Comparison of ENCODE assay signal across 12 mouse cellular contexts in genomic region chr6:92071121-92071839, GRCm38 (mm10). TPM values are rescaled to one million over a fixed set of nuclear protein-coding genes. Genes with fewer than 3 reads are reported as not detected.
A peak's percentile ranks its signal among the peaks of the same experiment; 100 is the strongest.
DNase-seq lines count a peak whose midpoint lies in the region; ATAC-seq and TF ChIP-seq lines count a peak whose summit lies in the region.
"Had no signal": no experiment of that assay in that cellular context is flagged by ENCODE, and none has a peak within 500 bp of the region (broad histone marks: within the 10 kb centered on the region; RNA-seq: fewer than 3 reads in every experiment).

No protein-coding gene starts in this region.

- no peak overlapping the region for H3K4me2 ChIP-seq in kidney, embryonic 14.5 days (replicated peaks; ENCODE audit: low read depth, low read length)
- no peak overlapping the region for H3K4me2 ChIP-seq in intestine, postnatal 0 days (replicated peaks; ENCODE audit: low read depth)
- H3K4me2 ChIP-seq: midbrain, embryonic 12.5 days had no signal

- WGBS in kidney, embryonic 14.5 days, result 39% methylated on average over 15 of the region's 15 CpGs
- 33% methylated on average over 15 of the region's 15 CpGs for WGBS in intestine, postnatal 0 days

- no peak for ATAC-seq in kidney, embryonic 14.5 days (ENCODE audit: low FRiP score, low TSS enrichment)
- peak; percentile 80 for ATAC-seq in intestine, postnatal 0 days
- no peak for ATAC-seq in CD4-positive, CD25-positive, alpha-beta regulatory T cell, adult 4 months

- H3K4me3 ChIP-seq in kidney, embryonic 14.5 days (ENCODE audit: low read length), result no peak overlapping the region
- H3K4me3 ChIP-seq in intestine, postnatal 0 days (ENCODE audit: low read depth, low read length), result no peak overlapping the region
- H3K4me3 ChIP-seq: midbrain, embryonic 12.5 days had no signal

- TF ChIP-seq POLR2A in brain, embryonic 14.5 days (IDR thresholded peaks at IDR 0.05; ENCODE audit: borderline replicate concordance, extremely low read depth, insufficient read depth, insufficient read length, poor library complexity, severe bottlenecking), result no peak

- H3K4me1 ChIP-seq in kidney, embryonic 14.5 days (ENCODE audit: control insufficient read depth, insufficient read depth, low read length), result no peaks in the 10 kb centered on the region
- no peaks in the 10 kb centered on the region for H3K4me1 ChIP-seq in intestine, postnatal 0 days (replicated peaks; ENCODE audit: control insufficient read depth, insufficient read depth, low read length)
- H3K4me1 ChIP-seq: midbrain, embryonic 12.5 days had no signal

- H3K9ac ChIP-seq in kidney, embryonic 14.5 days (ENCODE audit: low read depth, low read length), result no peak overlapping the region
- H3K9ac ChIP-seq in intestine, postnatal 0 days (ENCODE audit: low read depth, low read length), result no peak overlapping the region
- H3K9ac ChIP-seq: midbrain, embryonic 12.5 days had no signal

- DNase-seq in kidney, adult 11 months, result peak; percentile 76
- DNase-seq in brain, embryonic 14.5 days (ENCODE audit: low read depth), result peak; percentile 13
- peak; percentile 46 for DNase-seq in lung, postnatal 10 days
- DNase-seq in right cerebral cortex, postnatal 25 days, result no peak
- no peak for DNase-seq in retina, postnatal 1 day
- DNase-seq: layer of hippocampus, adult 9-11 months; thymus, postnatal 25 days had no signal

- H3K27ac ChIP-seq in kidney, embryonic 14.5 days (ENCODE audit: low read depth, low read length), result no peak overlapping the region
- peak overlapping the region; percentile 71 for H3K27ac ChIP-seq in intestine, postnatal 0 days (ENCODE audit: low read depth, low read length)
- H3K27ac ChIP-seq: midbrain, embryonic 12.5 days had no signal

- no peaks in the 10 kb centered on the region for H3K9me3 ChIP-seq in kidney, embryonic 14.5 days (ENCODE audit: control insufficient read depth, low read length)
- H3K9me3 ChIP-seq in intestine, postnatal 0 days (ENCODE audit: control insufficient read depth), result no peaks in the 10 kb centered on the region
- H3K9me3 ChIP-seq: G1E; midbrain, embryonic 12.5 days had no signal

- no peaks in the 10 kb centered on the region for H3K36me3 ChIP-seq in kidney, embryonic 14.5 days (ENCODE audit: control insufficient read depth, insufficient read depth, low read length)
- H3K36me3 ChIP-seq in intestine, postnatal 0 days (ENCODE audit: control insufficient read depth, insufficient read depth), result no peaks in the 10 kb centered on the region
- H3K36me3 ChIP-seq: G1E; midbrain, embryonic 12.5 days had no signal

- H3K27me3 ChIP-seq in kidney, embryonic 14.5 days (ENCODE audit: control insufficient read depth, insufficient read depth, low read length), result no peaks in the 10 kb centered on the region
- no peaks in the 10 kb centered on the region for H3K27me3 ChIP-seq in intestine, postnatal 0 days (replicated peaks; ENCODE audit: control insufficient read depth, insufficient read depth, low read length)
- H3K27me3 ChIP-seq: midbrain, embryonic 12.5 days had no signal

- no peak for TF ChIP-seq CTCF in brain, embryonic 14.5 days (IDR thresholded peaks at IDR 0.05; ENCODE audit: borderline replicate concordance, extremely low read depth, insufficient read depth, insufficient read length)
- TF ChIP-seq CTCF in intestine, postnatal 0 days (IDR thresholded peaks at IDR 0.05; ENCODE audit: low read depth), result peak; percentile 67

RNA-seq across cellular contexts. Expression of gene Nr2c2, which starts 19.9 kb away (rescaled TPM):
- polyA plus RNA-seq in kidney, embryonic 14.5 days (2014; fragmentation: Nextera tagmentation; extraction: Ambion mirVana), result 19.4 and 25.4 TPM in 2 replicates
- polyA plus RNA-seq in brain, embryonic 14.5 days (2012; rRNA removed), result 38.3 and 44.6 TPM in 2 replicates
- polyA plus RNA-seq in intestine, postnatal 0 days (2015; fragmentation: Nextera tagmentation; extraction: Ambion mirVana), result 8.1 and 9.6 TPM in 2 replicates
- 10 to 100 TPM; 75.5 to 86.4 TPM for polyA plus RNA-seq in CD4-positive, CD25-positive, alpha-beta regulatory T cell, adult 4 months (2017; shearing (Covaris generic))

Comparison
In these comparisons a context has a peak if more than half of its experiments do, and no peak if none do; other contexts are left out.
1. DNase-seq: peak in kidney, adult 11 months (single experiment), brain, embryonic 14.5 days (single experiment) and lung, postnatal 10 days (single experiment); none in right cerebral cortex, postnatal 25 days (single experiment) and retina, postnatal 1 day (single experiment).